In the genomic region with DNA sequence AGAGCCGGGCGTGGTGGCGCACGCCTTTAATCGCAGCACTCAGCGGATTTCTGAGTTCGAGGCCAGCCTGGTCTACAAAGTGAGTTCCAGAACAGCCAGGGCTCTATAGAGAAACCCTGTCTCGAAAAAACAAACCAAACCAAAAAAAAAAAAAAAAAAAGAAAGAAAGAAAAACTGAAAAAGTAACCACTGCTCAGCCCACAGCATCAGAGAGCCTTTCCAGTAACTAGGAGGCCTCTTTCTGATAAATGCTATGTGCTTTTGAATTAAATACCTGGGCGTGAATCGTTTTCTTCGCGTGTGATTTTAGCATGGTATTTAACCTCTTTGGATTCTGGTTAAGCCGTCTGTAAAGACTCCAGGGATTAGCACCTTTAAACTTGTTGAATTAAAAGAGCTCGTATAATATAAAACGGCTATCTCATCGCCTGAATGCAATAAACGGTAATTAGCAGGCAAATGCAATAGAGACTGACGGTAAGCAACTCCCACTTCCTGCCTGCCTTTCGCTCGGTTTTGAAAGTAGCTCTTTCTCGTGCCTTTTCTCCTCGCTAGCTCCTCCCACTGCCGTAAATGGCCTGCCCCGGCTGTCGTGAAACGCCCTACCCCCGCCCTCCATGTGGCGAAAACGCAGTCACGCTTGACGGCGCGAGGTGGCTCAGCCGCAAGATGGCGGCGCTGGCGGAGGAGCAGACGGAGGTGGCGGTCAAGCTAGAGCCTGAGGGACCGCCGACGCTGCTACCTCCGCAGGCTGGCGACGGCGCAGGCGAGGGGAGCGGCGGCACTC, we compare ENCODE assay signal across 8 mouse cellular contexts. TPM values are rescaled to one million over a fixed set of nuclear protein-coding genes. Genes with fewer than 3 reads are reported as not detected.
DNase-seq lines count a peak whose midpoint lies in the region; ATAC-seq lines count a peak whose summit lies in the region.

A gene (plus strand): TSS at position 651 of the 787 bp plus-strand sequence.

- DNase-seq in ES-CJ7 (ENCODE audit: low read depth, low spot score), result peak; percentile 99
- DNase-seq in cerebellum, adult 11 months, result peak; percentile 96
- peak; percentile 99 for DNase-seq in forebrain, embryonic 14.5 days (ENCODE audit: low spot score)
- peak; percentile 96 to 98 for DNase-seq in heart, postnatal 14 days
- DNase-seq in layer of hippocampus, adult 11-12 months (ENCODE audit: low spot score), result peak; percentile 96
- DNase-seq in lung, adult 18-20 months, result peak; percentile 97 to 98
- peak; percentile 98 for DNase-seq in testis, postnatal 14 days (ENCODE audit: low spot score)

- H3K4me3 ChIP-seq in forebrain, embryonic 14.5 days (ENCODE audit: low read depth, low read length), result peak within 1 kb of the TSS; percentile 99
- H3K4me3 ChIP-seq in neural tube, embryonic 15.5 days (replicated peaks), result peak within 1 kb of the TSS; percentile 89

- intact Hi-C loops in heart, postnatal 14 days (cut with DNase I), result no loop called here

- H3K4me2 ChIP-seq in forebrain, embryonic 14.5 days (ENCODE audit: low read length), result peak within 1 kb of the TSS; percentile 79
- peak within 1 kb of the TSS; percentile 64 for H3K4me2 ChIP-seq in neural tube, embryonic 15.5 days

- H3K27ac ChIP-seq in forebrain, embryonic 14.5 days (ENCODE audit: low read depth, low read length), result peak within 1 kb of the TSS; percentile 93
- H3K27ac ChIP-seq in neural tube, embryonic 15.5 days (replicated peaks), result peak within 1 kb of the TSS; percentile 90

- no peaks in the 10 kb centered on the region for H3K9me3 ChIP-seq in forebrain, embryonic 14.5 days (replicated peaks; ENCODE audit: control insufficient read depth, low read length)
- H3K9me3 ChIP-seq in neural tube, embryonic 15.5 days (replicated peaks), result no peaks in the 10 kb centered on the region

- peaks cover 18% of the 10 kb centered on the region for H3K36me3 ChIP-seq in forebrain, embryonic 14.5 days (ENCODE audit: control insufficient read depth, insufficient read depth, low read length)
- peaks cover 18% of the 10 kb centered on the region for H3K36me3 ChIP-seq in neural tube, embryonic 15.5 days

- peak; percentile 86 for ATAC-seq in forebrain, embryonic 14.5 days
- peak; percentile 77 for ATAC-seq in neural tube, embryonic 15.5 days (ENCODE audit: low FRiP score)

- H3K9ac ChIP-seq in forebrain, embryonic 14.5 days (ENCODE audit: low read length), result peak within 1 kb of the TSS; percentile 91
- H3K9ac ChIP-seq in neural tube, embryonic 15.5 days (replicated peaks), result peak within 1 kb of the TSS; percentile 79

- peaks cover 7% of the 10 kb centered on the region; the same call in 1 of the 2 replicates for H3K4me1 ChIP-seq in forebrain, embryonic 14.5 days (ENCODE audit: control insufficient read depth, insufficient read depth, low read length)
- peaks cover 13% of the 10 kb centered on the region for H3K4me1 ChIP-seq in neural tube, embryonic 15.5 days

- 10% methylated on average over 49 of the region's 49 CpGs for WGBS in forebrain, embryonic 14.5 days
- WGBS in neural tube, embryonic 15.5 days, result 10% methylated on average over 49 of the region's 49 CpGs

- no peaks in the 10 kb centered on the region; the same call in 1 of the 2 replicates for H3K27me3 ChIP-seq in forebrain, embryonic 14.5 days (replicated peaks; ENCODE audit: control insufficient read depth, insufficient read depth, low read length)
- H3K27me3 ChIP-seq in neural tube, embryonic 15.5 days (replicated peaks), result no peaks in the 10 kb centered on the region

RNA-seq across cellular contexts. Expression of the gene that starts here (rescaled TPM):
- polyA plus RNA-seq in forebrain, embryonic 14.5 days (2014; fragmentation: Nextera tagmentation; extraction: Ambion mirVana), result 8.4 and 10.2 TPM in 2 replicates
- total RNA-seq in heart, postnatal 14 days (2021), result 1 to 10 TPM; 3.6 to 3.8 TPM
- polyA plus RNA-seq in neural tube, embryonic 15.5 days (2015; fragmentation: Nextera tagmentation; extraction: Ambion mirVana), result 4.9 and 5.6 TPM in 2 replicates

Comparison
In these comparisons a context has a peak if more than half of its experiments do, and no peak if none do; other contexts are left out.
1. Peak in every context shown above with its lines: DNase-seq, ATAC-seq, H3K4me3 ChIP-seq and H3K27ac ChIP-seq.